ENCODE assay signal across 8 mouse cellular contexts in genomic region chr9:41891206-41891605, GRCm38 (mm10).
DNase-seq lines count a peak whose midpoint lies in the region; ATAC-seq and TF ChIP-seq lines count a peak whose summit lies in the region.

No protein-coding gene starts in this region.

- DNase-seq in heart, adult 11 months = no peak
- DNase-seq in right cerebral cortex, postnatal 4 days = peak; percentile 69
- no peak for DNase-seq in right cerebral cortex, postnatal 36 days (ENCODE audit: low spot score in 2 of 2)
- DNase-seq in limb, embryonic 11.5 days (ENCODE audit: low spot score) = no peak
- DNase-seq in stomach, postnatal 0 days (ENCODE audit: low spot score) = no peak
- no peak for DNase-seq in urinary bladder, postnatal 14 days (ENCODE audit: low spot score)

- peaks cover 25% of the 10 kb centered on the region for H3K4me1 ChIP-seq in heart, embryonic 12.5 days (replicated peaks)
- H3K4me1 ChIP-seq in limb, embryonic 11.5 days (ENCODE audit: control insufficient read depth, insufficient read depth, low read length) = peaks cover 18% of the 10 kb centered on the region
- H3K4me1 ChIP-seq in stomach, postnatal 0 days (replicated peaks; ENCODE audit: control insufficient read depth, insufficient read depth) = peaks cover 2% of the 10 kb centered on the region

- H3K4me2 ChIP-seq in heart, embryonic 12.5 days = peak overlapping the region; percentile 73
- peak overlapping the region; percentile 12; the same call in 1 of the 2 replicates for H3K4me2 ChIP-seq in limb, embryonic 11.5 days (ENCODE audit: low read depth, severe bottlenecking)
- peak overlapping the region; percentile 56 for H3K4me2 ChIP-seq in stomach, postnatal 0 days (replicated peaks; ENCODE audit: low read depth)

- WGBS in heart, embryonic 12.5 days = 36% methylated on average over 7 of the region's 7 CpGs
- 51% methylated on average over 7 of the region's 7 CpGs for whole genome bisulfite sequencing in limb, embryonic 11.5 days
- WGBS in stomach, postnatal 0 days = 38% methylated on average over 7 of the region's 7 CpGs

- H3K36me3 ChIP-seq in heart, embryonic 12.5 days = no peaks in the 10 kb centered on the region
- H3K36me3 ChIP-seq in limb, embryonic 11.5 days (ENCODE audit: control insufficient read depth, insufficient read depth, low read length) = no peaks in the 10 kb centered on the region
- no peaks in the 10 kb centered on the region for H3K36me3 ChIP-seq in stomach, postnatal 0 days (ENCODE audit: control insufficient read depth, insufficient read depth, low read length)

- H3K27me3 ChIP-seq in heart, embryonic 12.5 days (replicated peaks) = no peaks in the 10 kb centered on the region
- no peaks in the 10 kb centered on the region for H3K27me3 ChIP-seq in limb, embryonic 11.5 days (ENCODE audit: control insufficient read depth, insufficient read depth, low read length)
- H3K27me3 ChIP-seq in stomach, postnatal 0 days (ENCODE audit: control insufficient read depth, insufficient read depth, low read length) = no peaks in the 10 kb centered on the region

- no peak overlapping the region; the same call in 1 of the 2 replicates for H3K4me3 ChIP-seq in heart, embryonic 12.5 days
- no peak overlapping the region for H3K4me3 ChIP-seq in limb, embryonic 11.5 days (ENCODE audit: low read depth, low read length)
- H3K4me3 ChIP-seq in stomach, postnatal 0 days (ENCODE audit: low read depth, low read length) = no peak overlapping the region

- TF ChIP-seq EP300 in stomach, postnatal 0 days (optimal IDR thresholded peaks at IDR 0.05) = no peak

- peak overlapping the region; percentile 89 for H3K27ac ChIP-seq in heart, embryonic 12.5 days (ENCODE audit: poor library complexity, severe bottlenecking)
- H3K27ac ChIP-seq in limb, embryonic 11.5 days (replicated peaks; ENCODE audit: low read depth, low read length) = peak overlapping the region; percentile 98
- H3K27ac ChIP-seq in stomach, postnatal 0 days (replicated peaks) = peak overlapping the region; percentile 90

- no peaks in the 10 kb centered on the region for H3K9me3 ChIP-seq in heart, embryonic 12.5 days (replicated peaks)
- H3K9me3 ChIP-seq in limb, embryonic 11.5 days (ENCODE audit: control insufficient read depth, low read length) = no peaks in the 10 kb centered on the region; the same call in 1 of the 2 replicates
- no peaks in the 10 kb centered on the region for H3K9me3 ChIP-seq in stomach, postnatal 0 days (ENCODE audit: control insufficient read depth, low read length)

- no peak overlapping the region for H3K9ac ChIP-seq in heart, embryonic 12.5 days
- peak overlapping the region; percentile 67 for H3K9ac ChIP-seq in limb, embryonic 11.5 days (ENCODE audit: low read length)
- H3K9ac ChIP-seq in stomach, postnatal 0 days (ENCODE audit: low read length) = no peak overlapping the region

- no peak for TF ChIP-seq CTCF in stomach, postnatal 0 days (IDR thresholded peaks at IDR 0.05; ENCODE audit: low read depth)

- no peak for ATAC-seq in heart, embryonic 12.5 days (ENCODE audit: insufficient number of reproducible peaks, low FRiP score)
- no peak for ATAC-seq in limb, embryonic 11.5 days (ENCODE audit: insufficient number of reproducible peaks, low FRiP score, low TSS enrichment, low read depth)
- ATAC-seq in stomach, postnatal 0 days (ENCODE audit: low FRiP score, low TSS enrichment) = no peak
- ATAC-seq in erythroid progenitor cell, adult 5-6 weeks (replicated peaks; ENCODE audit: low FRiP score, poor library complexity, severe bottlenecking) = no peak

Comparison
In these comparisons a context has a peak if more than half of its experiments do, and no peak if none do; other contexts are left out.
1. H3K4me2 ChIP-seq: peak in every context shown above with its lines; median percentile 73 in heart, embryonic 12.5 days; 56 in stomach, postnatal 0 days; 12 in limb, embryonic 11.5 days.